Mouse (Mus musculus) v-Abl transformed pro-B cells (cell line): ENCODE results near the gene Gm20518.

Experiments used
- in situ Hi-C, 2 experiments: fragments of 400-800 bp; cut with MboI; formaldehyde crosslinking; loops; one replicate each; pipeline ENCODE4 v1.15.1; 2025; ENCODE audit not compliant: unreplicated experiment in 2 of 2

The Gm20518 gene

DNA sequence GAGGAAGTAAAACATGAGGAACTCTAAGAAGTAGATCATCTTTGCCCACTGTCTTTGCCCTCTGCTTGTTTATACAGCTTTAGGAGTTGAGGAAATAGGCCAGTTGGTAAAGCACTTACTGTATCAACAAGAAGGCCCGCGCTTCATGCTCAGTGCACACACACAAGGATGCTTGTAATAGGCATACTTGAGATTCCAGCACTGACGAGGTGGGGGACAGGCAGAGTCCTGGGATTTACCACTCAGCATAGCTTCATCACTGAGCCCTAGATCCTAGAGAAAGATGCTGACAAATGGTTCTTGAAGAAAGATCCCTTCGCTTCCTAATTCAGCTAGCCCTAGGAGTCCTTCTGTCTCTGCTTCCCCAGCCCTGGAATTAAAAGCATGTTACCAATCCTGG is 78.3 kb downstream of the Gm20518 start:
- in situ Hi-C loops: loop anchor here (5.0 kb wide), 2 partner anchors 71 to 256 kb away; no protein-coding TSS in a partner anchor

DNA sequence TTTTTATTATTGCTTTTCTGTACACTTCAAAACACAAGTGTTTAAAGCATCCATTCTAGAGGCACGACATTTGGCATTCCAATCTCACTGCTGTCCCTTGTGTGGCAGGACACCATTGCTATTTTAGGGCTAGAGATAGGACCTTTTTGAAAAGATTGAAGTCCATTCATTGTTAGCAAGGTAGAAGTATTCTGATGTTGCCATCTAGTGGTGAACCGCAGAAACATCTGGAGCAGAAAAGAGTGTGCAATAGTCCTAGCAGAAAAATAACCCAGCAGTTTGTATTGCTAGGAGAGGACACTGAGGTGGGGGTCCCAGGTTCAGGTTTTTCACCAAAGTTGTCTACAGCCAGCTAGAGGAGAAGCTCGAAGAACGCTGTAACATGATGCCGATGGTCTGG is 79.4 kb downstream of the Gm20518 start:
- in situ Hi-C loops: loop anchor here (5.0 kb wide), 2 partner anchors 70 to 255 kb away; no protein-coding TSS in a partner anchor

DNA sequence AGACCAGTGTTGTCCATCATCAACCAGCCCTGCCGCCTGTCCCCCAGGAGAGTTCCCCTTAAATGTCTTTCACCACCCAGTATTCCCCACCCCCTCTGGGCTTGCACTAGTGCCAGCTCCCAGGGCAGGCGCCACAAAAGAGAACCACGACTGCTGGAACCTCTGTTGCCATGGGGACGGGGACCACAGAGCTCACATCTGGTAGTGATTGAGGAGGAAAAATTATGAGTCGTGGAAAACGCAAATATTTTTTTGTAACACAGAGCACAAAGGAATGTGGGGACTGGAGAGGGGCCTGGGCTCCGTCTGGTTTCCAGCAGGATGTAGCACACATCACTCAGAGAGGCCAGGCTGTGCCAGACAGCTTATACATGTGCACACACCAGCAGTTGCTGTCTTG is 81.8 kb downstream of the Gm20518 start:
- in situ Hi-C loops: loop anchor here (5.0 to 10.0 kb wide), 3 partner anchors 65 to 252 kb away; no protein-coding TSS in a partner anchor

DNA sequence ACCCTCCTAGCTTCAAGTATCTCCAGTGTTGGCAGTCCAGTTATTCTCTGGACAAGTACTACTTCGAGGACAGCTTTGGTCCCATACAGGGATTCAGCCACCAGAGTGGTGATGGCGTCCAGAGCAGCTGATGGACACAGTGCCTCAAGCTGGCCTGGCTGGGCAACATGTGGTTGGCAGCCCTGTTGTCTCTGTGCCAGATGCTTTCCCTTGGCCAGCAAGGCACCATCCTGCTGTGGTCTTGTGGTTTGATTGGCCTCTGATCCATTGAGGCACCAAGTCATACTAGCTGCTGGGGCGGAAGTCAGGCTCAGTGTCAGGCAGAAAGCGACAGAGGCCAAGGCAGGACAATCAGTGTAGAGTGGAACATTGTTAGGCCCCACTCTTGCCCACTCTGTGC is 82.3 kb downstream of the Gm20518 start:
- in situ Hi-C loops: loop anchor here in 1 of 2 experiments (10.0 kb wide), 1 partner anchor 64 kb away; no protein-coding TSS in a partner anchor

DNA sequence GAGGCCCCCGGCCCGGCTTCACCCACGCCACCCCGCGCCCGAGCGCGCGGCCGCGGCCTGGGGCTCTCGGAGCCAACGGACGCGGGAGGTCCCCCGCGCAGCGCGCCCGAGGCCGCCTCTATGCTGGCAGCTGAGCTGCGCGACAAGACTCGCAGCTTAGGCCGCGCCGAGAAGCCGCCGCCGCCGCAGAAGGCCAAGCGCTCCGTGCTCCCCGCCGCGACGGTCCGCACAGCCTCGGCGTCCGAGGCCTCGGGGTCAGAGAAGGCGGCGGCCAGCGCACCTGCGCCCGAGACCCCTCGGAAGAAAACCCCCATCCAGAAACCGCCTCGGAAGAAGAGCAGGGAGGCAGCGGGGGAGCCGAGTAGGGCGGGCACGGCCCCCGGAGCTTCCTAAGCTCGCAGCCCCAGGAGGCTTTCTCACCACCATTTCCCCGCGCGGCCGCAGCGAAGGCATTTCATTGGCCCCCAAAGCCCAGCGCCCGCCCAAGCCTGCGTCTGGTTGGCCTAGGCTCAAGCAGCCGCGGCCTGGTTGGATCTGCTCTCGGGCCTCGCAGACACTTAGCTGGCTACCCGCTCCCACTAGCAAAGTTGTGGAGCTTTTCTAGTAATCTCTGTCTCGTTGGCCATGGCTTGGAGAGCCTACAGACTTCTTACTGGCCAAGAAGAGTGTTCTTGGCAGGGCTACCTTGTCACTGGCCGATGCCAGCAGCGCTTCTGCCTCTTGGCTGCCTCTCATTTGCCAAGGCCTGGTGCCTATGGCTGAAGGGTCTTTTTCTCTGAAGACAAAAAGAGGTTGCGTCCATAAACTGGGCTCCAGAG is 84.1 kb downstream of the Gm20518 start:
- in situ Hi-C loops: loop anchor here in 1 of 2 experiments (10.0 kb wide), 1 partner anchor 63 kb away; no protein-coding TSS in a partner anchor

DNA sequence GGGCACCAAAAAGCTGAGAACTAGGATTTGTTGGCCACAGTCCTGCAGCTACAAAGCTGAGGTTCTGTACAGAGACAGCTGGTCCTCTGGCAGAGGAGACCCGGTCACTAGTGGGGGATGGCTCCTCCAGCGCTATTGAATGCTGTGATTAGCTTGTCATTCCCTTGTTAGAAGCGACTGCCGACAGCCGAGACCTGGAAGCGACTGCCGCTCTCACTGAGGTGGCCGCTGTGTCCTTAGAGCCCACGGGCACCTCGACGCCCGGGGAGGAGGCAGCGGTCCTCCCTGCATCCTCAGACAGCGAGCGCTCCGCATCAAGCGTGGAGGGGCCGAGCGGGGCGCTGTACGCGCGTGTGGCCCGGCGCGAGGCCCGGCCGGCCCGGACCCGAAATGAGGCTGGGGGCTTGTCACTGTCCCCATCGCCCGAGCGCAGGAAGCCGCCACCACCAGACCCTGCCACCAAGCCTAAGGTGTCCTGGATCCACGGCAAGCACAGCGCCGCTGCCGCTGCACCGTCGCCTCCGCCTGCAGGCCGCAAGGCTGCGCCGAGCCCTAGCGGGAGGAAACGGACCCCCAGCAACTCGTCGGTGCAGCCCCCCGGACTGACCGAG is 84.8 kb downstream of the Gm20518 start:
- in situ Hi-C loops: loop anchor here in 1 of 2 experiments (10.0 kb wide), 1 partner anchor 62 kb away; no protein-coding TSS in a partner anchor

DNA sequence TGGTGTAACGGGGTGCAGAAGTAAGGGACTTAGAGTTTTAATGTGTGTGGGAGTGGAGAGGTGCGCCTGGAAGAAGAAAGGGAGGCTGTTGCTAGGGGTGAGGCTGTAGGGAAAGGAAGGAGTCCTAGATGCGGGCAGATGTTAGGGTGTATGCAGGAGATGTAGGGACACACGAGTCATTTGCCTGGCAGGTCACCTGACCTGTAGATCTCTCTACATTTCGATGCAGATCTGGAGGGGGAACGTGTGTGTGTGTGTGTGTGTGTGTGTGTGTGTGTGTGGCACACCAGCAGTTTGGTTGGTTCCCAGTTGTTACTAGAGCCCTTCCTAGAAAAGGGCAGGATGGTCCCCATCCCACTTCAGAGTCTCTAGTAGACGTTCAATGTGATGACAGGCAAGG is 86.5 kb downstream of the Gm20518 start:
- in situ Hi-C loops: loop anchor here in 1 of 2 experiments (10.0 kb wide), 1 partner anchor 60 kb away; no protein-coding TSS in a partner anchor

DNA sequence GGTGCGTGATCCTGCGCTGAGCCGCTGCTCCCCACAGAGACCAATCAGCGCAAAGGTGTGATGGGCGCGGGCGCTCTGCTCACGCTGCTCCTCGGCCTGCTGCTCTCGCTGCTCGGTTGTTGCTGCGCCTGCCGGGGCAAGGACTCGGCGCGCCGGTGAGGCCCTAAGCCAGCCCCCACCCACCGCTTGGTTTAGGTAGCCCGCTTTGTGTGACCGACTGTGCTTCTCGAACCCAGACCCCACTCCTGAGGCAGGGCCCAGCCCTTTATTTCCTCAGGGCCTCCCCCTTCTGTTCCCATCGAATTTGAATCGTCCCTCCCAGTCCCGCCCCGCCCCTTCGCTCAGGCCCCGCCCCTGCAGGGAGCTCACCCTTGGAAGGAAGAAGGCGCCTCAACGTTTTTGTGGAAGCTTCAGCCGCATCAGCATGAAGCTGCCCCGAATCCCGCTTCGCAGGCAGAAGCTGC is 87.0 kb downstream of the Gm20518 start:
- in situ Hi-C loops: loop anchor here in 1 of 2 experiments (10.0 kb wide), 1 partner anchor 60 kb away; no protein-coding TSS in a partner anchor

DNA sequence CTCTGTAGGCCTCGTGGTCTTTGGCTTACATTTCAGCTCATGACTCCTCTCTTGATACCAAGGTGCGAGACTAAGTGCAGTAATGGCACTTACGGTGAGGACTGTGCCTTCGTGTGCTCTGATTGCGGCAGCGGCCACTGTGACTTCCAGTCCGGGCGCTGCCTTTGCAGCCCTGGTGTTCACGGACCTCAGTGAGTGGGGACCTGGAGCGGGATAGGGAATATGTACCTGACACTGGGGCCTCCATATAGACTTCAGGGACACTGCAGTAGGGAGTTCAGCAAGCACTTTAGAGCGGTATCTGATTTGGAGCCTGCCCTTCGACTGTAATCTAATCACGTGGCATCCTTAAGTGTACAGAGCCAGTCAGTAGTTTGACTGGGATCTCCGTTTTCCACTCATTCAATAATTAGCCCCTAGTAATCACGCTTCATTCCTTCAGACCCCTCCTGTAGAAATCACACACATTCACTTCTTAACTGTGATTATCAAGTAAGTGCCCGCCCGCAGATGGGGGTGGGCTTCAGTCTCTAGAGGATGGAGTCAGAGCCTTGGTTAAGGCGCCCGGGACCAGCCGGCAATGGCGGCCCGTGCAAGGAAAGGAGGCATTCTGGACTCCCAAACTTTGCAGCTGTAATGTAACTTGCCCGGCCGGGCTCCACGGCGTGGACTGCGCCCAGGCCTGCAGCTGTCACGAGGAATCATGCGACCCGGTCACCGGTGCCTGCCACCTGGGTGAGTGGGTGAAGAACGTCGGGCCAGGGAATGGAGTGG is 87.6 kb downstream of the Gm20518 start:
- in situ Hi-C loops: loop anchor here in 1 of 2 experiments (10.0 kb wide), 1 partner anchor 59 kb away; no protein-coding TSS in a partner anchor

DNA sequence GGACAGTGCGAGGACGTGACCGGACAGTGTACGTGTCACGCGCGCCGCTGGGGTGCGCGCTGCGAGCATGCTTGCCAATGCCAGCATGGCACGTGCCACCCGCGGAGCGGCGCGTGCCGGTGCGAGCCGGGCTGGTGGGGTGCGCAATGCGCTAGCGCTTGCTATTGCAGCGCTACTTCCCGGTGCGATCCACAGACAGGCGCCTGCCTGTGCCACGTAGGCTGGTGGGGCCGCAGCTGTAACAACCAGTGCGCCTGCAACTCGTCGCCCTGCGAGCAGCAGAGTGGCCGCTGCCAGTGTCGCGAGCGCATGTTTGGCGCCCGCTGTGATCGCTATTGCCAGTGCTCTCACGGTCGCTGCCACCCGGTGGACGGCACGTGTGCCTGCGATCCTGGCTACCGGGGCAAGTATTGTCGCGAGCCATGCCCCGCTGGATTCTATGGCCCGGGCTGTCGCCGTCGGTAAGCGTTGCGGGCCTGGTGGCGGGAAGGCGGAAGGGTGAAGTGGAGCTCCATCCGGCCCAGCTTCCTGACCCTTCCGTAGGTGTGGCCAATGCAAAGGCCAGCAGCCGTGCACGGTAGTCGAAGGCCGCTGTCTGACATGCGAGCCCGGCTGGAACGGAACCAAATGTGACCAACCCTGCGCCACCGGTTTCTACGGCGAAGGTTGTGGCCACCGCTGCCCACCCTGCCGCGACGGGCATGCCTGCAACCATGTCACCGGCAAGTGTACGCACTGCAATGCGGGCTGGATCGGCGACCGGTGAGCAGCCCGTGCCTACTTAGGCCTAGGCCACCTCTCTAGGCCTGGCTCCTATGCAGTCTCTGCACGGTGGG is 88.4 kb downstream of the Gm20518 start:
- in situ Hi-C loops: loop anchor here in 1 of 2 experiments (10.0 kb wide), 1 partner anchor 58 kb away; no protein-coding TSS in a partner anchor

- in situ Hi-C loops: loop anchor here in 1 of 2 experiments (10.0 kb wide), 1 partner anchor 58 kb away; no protein-coding TSS in a partner anchor
Observed at GRCm38 (mm10) chr16:17802456-17802838, 89.0 kb downstream of the Gm20518 start.

- in situ Hi-C loops: loop anchor here in 1 of 2 experiments (10.0 kb wide), 1 partner anchor 57 kb away; no protein-coding TSS in a partner anchor
Observed at GRCm38 (mm10) chr16:17801777-17802455, 89.6 kb downstream of the Gm20518 start.

DNA sequence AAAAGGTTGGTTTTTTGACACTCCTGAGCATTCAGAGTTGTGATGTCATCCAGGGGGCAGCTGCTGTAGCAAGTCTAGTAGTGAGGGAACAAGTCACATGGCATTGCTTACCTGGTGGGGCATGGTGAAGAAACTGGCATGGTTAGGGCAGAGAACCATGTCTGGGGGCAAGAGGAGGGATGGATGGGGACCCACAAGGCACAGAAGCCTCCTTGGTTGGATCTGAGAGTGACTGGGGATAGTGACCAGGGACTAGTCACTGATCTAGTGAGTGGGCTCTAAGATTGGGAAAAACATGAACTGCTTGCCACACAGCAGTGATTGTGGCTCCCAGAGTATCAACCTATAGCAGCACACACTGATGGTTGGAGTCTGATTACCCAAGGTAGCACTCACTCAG is 91.9 kb downstream of the Gm20518 start:
- in situ Hi-C loops: no loop called here

DNA sequence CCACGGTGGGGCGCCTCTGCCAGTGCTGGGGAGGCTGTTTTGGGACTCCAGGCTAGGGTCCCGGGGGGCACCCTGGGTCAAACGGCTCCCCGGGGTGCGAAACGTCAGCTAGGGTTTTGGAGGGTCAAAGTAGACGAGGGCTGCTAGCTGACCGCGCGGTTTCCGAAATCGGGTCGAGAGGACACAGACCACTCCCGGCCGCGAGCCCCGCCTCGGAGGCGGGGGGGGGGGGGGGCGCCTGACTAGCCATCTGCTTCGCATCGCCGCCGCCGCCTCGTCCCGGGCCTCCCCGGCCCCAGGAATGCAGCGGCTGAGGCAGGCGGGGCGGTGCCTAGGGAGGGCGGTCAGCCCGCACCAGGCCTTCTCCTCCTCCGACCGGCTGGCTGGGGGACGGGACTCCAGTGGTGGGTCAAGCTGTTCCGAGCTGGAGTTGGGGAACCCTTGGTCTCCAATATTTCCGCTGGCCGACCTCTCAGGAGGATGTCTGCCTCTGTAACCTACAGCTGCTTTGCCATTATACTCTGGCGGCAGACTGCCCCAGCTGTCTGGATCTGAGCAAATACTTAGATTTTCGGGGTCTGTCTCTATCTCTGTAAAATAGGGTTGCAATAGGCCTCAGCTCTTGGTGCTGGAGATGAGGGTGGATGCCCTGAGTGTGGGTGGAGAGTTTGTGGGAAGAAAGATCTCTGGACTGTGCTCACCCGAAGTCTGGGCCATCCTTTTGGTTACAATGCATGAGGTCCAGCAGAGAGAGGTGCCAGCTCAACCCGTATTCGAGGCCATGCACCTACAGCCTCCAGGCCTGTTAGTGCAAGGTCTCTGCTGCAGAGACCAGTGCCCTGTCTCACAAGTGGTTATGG is 92.9 kb downstream of the Gm20518 start:
- in situ Hi-C loops: no loop called here

DNA sequence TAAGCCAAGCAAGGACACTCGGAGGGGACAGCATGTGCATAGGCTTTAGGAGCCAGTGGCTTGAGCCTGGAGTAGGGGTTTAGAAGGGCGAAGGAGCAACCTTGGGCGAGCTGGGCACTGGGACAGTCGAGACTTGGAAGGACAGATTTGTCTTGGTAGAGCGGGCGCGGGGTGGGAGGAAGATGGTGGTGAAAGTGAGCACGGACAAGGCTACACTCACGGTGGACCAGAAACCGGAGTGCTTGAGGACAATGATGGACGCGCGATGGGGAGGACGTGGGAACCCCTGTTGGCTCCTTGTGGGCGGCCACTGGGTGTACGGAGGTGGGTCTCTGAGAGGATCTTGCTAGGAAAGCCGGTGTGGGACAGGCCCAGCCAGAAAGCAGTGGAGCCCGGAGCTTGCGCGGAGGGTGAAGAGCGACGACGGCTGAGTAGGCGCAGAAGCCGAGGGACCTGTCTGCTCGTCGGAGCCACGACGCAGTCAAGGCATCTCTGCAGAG is 93.6 kb downstream of the Gm20518 start:
- in situ Hi-C loops: no loop called here

- in situ Hi-C loops: no loop called here
Observed at GRCm38 (mm10) chr16:17796971-17797811, 94.3 kb downstream of the Gm20518 start, which contains the start of gene Scarf2. Scarf2 (plus strand) TSS chr16:17797282.

DNA sequence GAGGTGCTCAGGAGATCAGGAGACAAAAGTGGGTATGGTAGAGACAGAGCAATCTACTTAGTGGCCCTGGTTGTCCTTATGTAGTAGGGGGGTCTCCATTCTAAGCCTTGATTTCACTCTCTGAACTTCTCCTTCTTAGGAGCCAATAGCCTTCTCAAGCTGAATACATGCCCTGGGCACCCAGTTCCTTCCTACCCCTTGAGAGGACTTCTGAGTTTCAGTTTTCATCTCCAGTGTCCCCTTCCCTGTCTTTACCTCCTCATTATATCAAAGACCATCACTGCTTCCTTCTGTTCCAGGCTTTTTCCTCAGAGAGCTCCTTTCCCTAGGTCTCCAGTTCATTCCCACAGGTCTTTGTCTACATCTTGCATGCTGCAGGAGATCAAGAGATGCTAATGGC is 95.0 kb downstream of the Gm20518 start:
- in situ Hi-C loops: no loop called here
